In the genomic region with DNA sequence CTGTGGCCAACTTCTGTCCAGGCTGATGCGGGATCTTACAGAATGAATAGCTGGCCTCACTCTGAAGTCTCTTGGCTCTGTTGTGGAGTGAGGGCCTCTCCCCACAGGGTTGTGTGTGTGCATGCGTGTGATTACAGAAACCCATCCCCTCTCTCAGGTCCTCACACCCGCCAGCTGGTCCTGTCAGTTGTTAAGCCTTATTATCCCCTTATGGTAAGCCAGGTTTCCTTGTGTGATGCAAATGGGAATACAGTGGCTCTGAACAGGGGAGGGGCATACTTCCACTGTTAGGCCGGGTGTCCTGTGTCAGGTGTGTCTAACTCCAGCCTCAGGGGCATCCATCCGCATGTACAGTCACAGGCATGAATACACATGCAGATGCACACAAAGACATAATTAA, we compare ENCODE assay signal across 1 mouse cellular context.
TF ChIP-seq lines count a peak whose summit lies in the region.

No protein-coding gene starts in this region.

TF ChIP-seq in ES-E14, 5 proteins besides CTCF, POLR2A, EP300 and RAD21:
- TF ChIP-seq CHD2 (IDR thresholded peaks at IDR 0.05; ENCODE audit: low read depth, low read length) (no peak), HCFC1 (IDR thresholded peaks at IDR 0.05; ENCODE audit: borderline replicate concordance, insufficient read depth, low read length) (no peak), MAFK (IDR thresholded peaks at IDR 0.05; ENCODE audit: insufficient read depth, low read depth, low read length) (no peak)
